Mouse (Mus musculus) lung, postnatal 0 days (tissue): ENCODE results near the gene Foxk1.

ENCODE experiments used
- CTCF ChIP-seq: IDR thresholded peaks from 2 replicates; pipeline ENCODE4 v1.5.1; 2016; ENCODE audit warnings: antibody characterized with exemption, mild to moderate bottlenecking
- EP300 ChIP-seq: IDR thresholded peaks from 2 replicates; pipeline ENCODE4 v1.6.1; 2016; ENCODE audit warnings: antibody characterized with exemption, mild to moderate bottlenecking, control low read depth

GRCm38 (mm10) chr5:142504175-142504574, 102.9 kb downstream of the Foxk1 start:
- TF ChIP-seq CTCF, result no peak
- TF ChIP-seq EP300, result no peak
